Mouse (Mus musculus) limb, embryonic 13.5 days (tissue): ENCODE data around the gene Dcxr. TPM values are rescaled to one million over a fixed set of nuclear protein-coding genes. Genes with fewer than 3 reads are reported as not detected.
A peak's percentile ranks its signal among the peaks of the same experiment; 100 is the strongest.
"Not testable (repeated sequence)": the region's sequence is repeated elsewhere in the genome, so short reads cannot be mapped to it uniquely, and the experiment has no call there.

Source experiments
- ATAC-seq: fragments of 200-750 bp; cut with Nextera tagmentation; 2 replicates; pipeline ENCODE4 v1.8.0; 2017; ENCODE audit warnings: low read depth, moderate number of reproducible peaks, moderate TSS enrichment; ENCODE audit not compliant: low FRiP score
- H3K27ac ChIP-seq: fragments of 300-500 bp; sonication (generic); 2 replicates; pipeline ENCODE4 v1.5.1; 2015; ENCODE audit warnings: inconsistent platforms, mild to moderate bottlenecking, moderate library complexity
- H3K27me3 ChIP-seq: fragments of 300-500 bp; sonication (generic); 2 replicates; pipeline ENCODE4 v1.6.1; 2015; ENCODE audit warnings: mild to moderate bottlenecking, inconsistent platforms
- H3K36me3 ChIP-seq: fragments of 300-500 bp; sonication (generic); 2 replicates; pipeline ENCODE4 v1.6.1; 2015; ENCODE audit warnings: inconsistent platforms, mild to moderate bottlenecking, moderate library complexity
- H3K4me1 ChIP-seq: fragments of 300-500 bp; sonication (generic); 2 replicates; pipeline ENCODE4 v1.6.1; 2015; ENCODE audit warnings: inconsistent platforms
- H3K4me2 ChIP-seq: fragments of 300-500 bp; sonication (generic); replicated peaks from 2 replicates; pipeline ENCODE4 v1.6.1; 2015; ENCODE audit warnings: inconsistent platforms, mild to moderate bottlenecking, moderate library complexity
- H3K4me3 ChIP-seq: fragments of 300-500 bp; sonication (generic); 2 replicates; pipeline ENCODE4 v1.5.1; 2015; ENCODE audit warnings: moderate library complexity, mild to moderate bottlenecking, inconsistent platforms
- H3K9ac ChIP-seq: fragments of 300-500 bp; sonication (generic); 2 replicates; pipeline ENCODE4 v1.6.1; 2015; ENCODE audit warnings: mild to moderate bottlenecking, inconsistent platforms
- H3K9me3 ChIP-seq: fragments of 300-500 bp; sonication (generic); 2 replicates; pipeline ENCODE4 v1.6.1; 2016; ENCODE audit warnings: inconsistent platforms
- WGBS: fragments of 180-500 bp; shearing (Covaris S2); methylation state at CpG from one replicate; pipeline ENCODE4 v1.1.7; 2015; 5-methylcytosine and 5-hydroxymethylcytosine counted together
- polyA plus RNA-seq: library from polyadenylated mRNA; unstranded; fragments of >200 nt; fragmentation: Nextera tagmentation; extraction: Ambion mirVana; gene quantifications from 2 replicates; pipeline ENCODE4 v1.2.1, GENCODE M21; 2015

The Dcxr gene
- polyA plus RNA-seq, 1 experiment from 2014 or later, result 15.6 TPM

- Histone ChIP-seq H3K27me3 (no peaks in the 10 kb centered on the region), H3K27ac (no peak overlapping the region), H3K9ac (no peak overlapping the region), H3K4me1 (no peaks in the 10 kb centered on the region; the same call in 1 of the 2 replicates), H3K9me3 (no peaks in the 10 kb centered on the region), H3K36me3 (no peaks in the 10 kb centered on the region), H3K4me2 (no peak overlapping the region), H3K4me3 (no peak overlapping the region)
- WGBS, result 62% methylated on average over 8 of the region's 8 CpGs
- no peak for ATAC-seq
These were observed 22.3 kb upstream of the Dcxr start for GRCm38 (mm10) chr11:120749430-120749829.

DNA sequence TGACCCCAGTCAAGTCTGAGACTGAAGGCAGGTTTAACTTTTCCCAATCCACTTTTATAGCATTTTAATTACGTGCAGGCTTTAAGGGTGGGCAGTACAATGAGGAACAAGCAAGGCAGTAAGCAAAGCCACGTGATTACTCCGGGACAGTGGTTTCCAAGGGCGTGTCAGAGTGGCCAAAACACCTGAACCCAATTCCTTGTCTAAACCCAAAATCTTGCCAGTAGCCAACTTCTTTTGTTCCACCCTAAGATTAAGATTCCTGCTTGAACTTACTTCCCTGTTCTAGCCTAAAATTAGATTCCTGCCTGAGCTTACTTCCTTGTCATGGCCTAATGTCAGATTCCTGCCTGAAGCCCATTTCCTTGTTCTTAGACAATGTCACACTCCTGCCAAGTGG lies 20.9 kb upstream of the Dcxr start:
- no peaks in the 10 kb centered on the region; the same call in 1 of the 2 replicates for H3K4me1 ChIP-seq
- H3K4me2 ChIP-seq, result no peak overlapping the region
- H3K4me3 ChIP-seq, result no peak overlapping the region
- H3K27ac ChIP-seq, result no peak overlapping the region
- no peak for ATAC-seq
- H3K9ac ChIP-seq, result no peak overlapping the region
- no peaks in the 10 kb centered on the region for H3K27me3 ChIP-seq
- WGBS, result 30% methylated on average over 4 of the region's 4 CpGs
- no peaks in the 10 kb centered on the region for H3K36me3 ChIP-seq
- no peaks in the 10 kb centered on the region for H3K9me3 ChIP-seq

DNA sequence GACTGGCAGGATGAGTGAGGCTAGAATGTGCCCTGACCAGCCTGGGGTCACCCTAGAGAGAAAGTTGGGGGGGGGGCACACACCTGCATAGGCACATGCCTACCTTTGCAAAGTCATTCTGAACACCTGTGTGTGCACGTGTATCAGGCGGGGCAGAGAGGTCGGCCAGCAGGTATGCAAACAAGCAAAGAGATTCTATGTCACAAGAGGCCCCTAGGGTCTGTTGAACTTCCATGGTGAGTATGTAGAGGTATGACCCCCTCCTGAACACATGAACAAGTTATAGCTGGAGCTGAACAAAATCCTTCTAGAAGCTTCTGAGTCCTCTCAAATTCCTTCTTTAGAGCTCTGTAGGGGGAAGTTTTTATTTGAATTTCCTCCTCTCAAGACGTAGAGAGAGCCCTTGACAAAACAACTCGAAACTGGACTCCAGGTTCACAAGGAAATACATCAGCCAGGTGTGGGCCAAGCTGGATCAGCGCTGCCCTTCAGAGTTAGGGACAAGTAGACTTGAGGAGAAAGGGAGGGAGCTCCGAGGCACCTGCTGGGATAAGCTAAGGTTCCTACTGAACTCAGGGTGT lies 17.1 kb upstream of the Dcxr start:
- 61% methylated on average over 7 of the region's 7 CpGs for WGBS
- Histone ChIP-seq H3K4me1 (no peaks in the 10 kb centered on the region; the same call in 1 of the 2 replicates), H3K9me3 (no peaks in the 10 kb centered on the region), H3K4me2 (no peak overlapping the region), H3K27ac (no peak overlapping the region), H3K4me3 (no peak overlapping the region), H3K36me3 (no peaks in the 10 kb centered on the region), H3K27me3 (no peaks in the 10 kb centered on the region), H3K9ac (no peak overlapping the region)
- ATAC-seq, result no peak

GRCm38 (mm10) chr11:120740981-120741380 lies 13.9 kb upstream of the Dcxr start:
- H3K27me3 ChIP-seq, result no peaks in the 10 kb centered on the region
- H3K4me1 ChIP-seq, result no peaks in the 10 kb centered on the region
- H3K36me3 ChIP-seq, result no peaks in the 10 kb centered on the region
- ATAC-seq, result no peak
- 84% methylated on average over 5 of the region's 5 CpGs for WGBS
- H3K4me3 ChIP-seq, result no peak overlapping the region
- no peak overlapping the region for H3K27ac ChIP-seq
- H3K9me3 ChIP-seq, result no peaks in the 10 kb centered on the region
- no peak overlapping the region for H3K9ac ChIP-seq
- H3K4me2 ChIP-seq, result no peak overlapping the region

DNA sequence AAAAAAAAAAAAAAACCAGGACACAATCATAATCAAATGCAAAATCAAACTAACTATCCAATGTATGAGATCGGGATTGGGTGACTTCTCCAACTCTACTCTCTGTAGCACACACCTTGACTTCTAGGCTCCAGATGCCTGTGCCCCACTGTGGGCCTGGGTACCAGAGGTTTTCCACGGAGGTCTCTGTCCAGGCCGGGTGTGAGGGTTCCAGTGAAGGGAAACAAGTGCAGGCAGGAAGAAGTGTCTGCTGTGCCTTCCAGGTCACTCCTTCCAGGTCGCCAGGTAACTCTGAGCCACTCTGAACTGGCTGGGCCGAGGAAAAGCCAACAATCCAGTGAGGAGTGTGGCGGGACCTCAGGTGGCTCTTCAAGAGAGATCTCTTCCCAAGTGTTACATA lies 9.3 kb upstream of the Dcxr start:
- Histone ChIP-seq H3K4me1 (peaks cover 11% of the 10 kb centered on the region), H3K9me3 (no peaks in the 10 kb centered on the region), H3K9ac (no peak overlapping the region), H3K27ac (no peak overlapping the region), H3K4me3 (no peak overlapping the region), H3K27me3 (no peaks in the 10 kb centered on the region), H3K4me2 (no peak overlapping the region), H3K36me3 (no peaks in the 10 kb centered on the region)
- WGBS, result 72% methylated on average over 6 of the region's 6 CpGs
- ATAC-seq, result no peak

GRCm38 (mm10) chr11:120733521-120733920 lies 6.4 kb upstream of the Dcxr start:
- Histone ChIP-seq H3K36me3 (no peaks in the 10 kb centered on the region), H3K27me3 (no peaks in the 10 kb centered on the region), H3K9ac (no peak overlapping the region), H3K4me2 (no peak overlapping the region), H3K27ac (no peak overlapping the region), H3K4me3 (no peak overlapping the region), H3K9me3 (no peaks in the 10 kb centered on the region), H3K4me1 (peaks cover 18% of the 10 kb centered on the region)
- no peak for ATAC-seq
- 58% methylated on average over 6 of the region's 6 CpGs for WGBS

GRCm38 (mm10) chr11:120731858-120732680 lies 5.0 kb upstream of the Dcxr start, which contains the start of gene Cbr2:
TSS of gene Cbr2 (minus strand) at chr11:120732114.
- no peak within 1 kb of the TSS; the same call in 1 of the 2 replicates for H3K4me3 ChIP-seq
- H3K4me1 ChIP-seq, result peaks cover 18% of the 10 kb centered on the region
- 0 out of 2 replicates have a peak, but pooled peaks have one; percentile 18 for ATAC-seq
- no peak within 1 kb of the TSS for H3K9ac ChIP-seq
- 56% methylated on average over 12 of the region's 12 CpGs for WGBS
- no peaks in the 10 kb centered on the region for H3K9me3 ChIP-seq
- no peaks in the 10 kb centered on the region for H3K36me3 ChIP-seq
- H3K27ac ChIP-seq, result peak within 1 kb of the TSS; percentile 81; the same call in 1 of the 2 replicates
- no peaks in the 10 kb centered on the region for H3K27me3 ChIP-seq
- peak within 1 kb of the TSS; percentile 15; the same call in 1 of the 2 replicates for H3K4me2 ChIP-seq

DNA sequence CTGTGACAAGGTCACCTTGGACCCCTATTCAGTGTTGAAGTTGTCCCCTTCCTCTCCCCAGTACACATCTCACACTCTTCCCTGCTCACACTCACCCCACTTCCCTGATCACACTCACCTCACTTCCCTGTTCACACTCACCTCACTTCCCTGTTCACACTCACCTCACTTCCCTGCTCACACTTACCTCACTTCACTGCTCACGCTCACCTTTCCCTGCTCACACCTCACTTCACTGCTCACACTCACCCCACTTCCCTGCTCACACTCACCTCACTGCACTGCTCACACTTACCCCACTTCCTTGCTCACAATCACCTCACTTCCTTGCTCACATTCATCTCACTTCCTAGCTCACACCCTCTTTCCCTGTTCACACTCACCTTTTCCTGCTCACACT lies 4.3 kb upstream of the Dcxr start:
- H3K4me3 ChIP-seq, result no peak overlapping the region; the same call in 1 of the 2 replicates
- H3K27me3 ChIP-seq, result no peaks in the 10 kb centered on the region
- WGBS, result 93% methylated on average over 1 of the region's 1 CpGs
- ATAC-seq, result no peak
- peak overlapping the region; percentile 15; the same call in 1 of the 2 replicates for H3K4me2 ChIP-seq
- peak overlapping the region; percentile 81; the same call in 1 of the 2 replicates for H3K27ac ChIP-seq
- peaks cover 23% of the 10 kb centered on the region for H3K4me1 ChIP-seq
- H3K36me3 ChIP-seq, result no peaks in the 10 kb centered on the region
- H3K9ac ChIP-seq, result no peak overlapping the region
- H3K9me3 ChIP-seq, result no peaks in the 10 kb centered on the region

DNA sequence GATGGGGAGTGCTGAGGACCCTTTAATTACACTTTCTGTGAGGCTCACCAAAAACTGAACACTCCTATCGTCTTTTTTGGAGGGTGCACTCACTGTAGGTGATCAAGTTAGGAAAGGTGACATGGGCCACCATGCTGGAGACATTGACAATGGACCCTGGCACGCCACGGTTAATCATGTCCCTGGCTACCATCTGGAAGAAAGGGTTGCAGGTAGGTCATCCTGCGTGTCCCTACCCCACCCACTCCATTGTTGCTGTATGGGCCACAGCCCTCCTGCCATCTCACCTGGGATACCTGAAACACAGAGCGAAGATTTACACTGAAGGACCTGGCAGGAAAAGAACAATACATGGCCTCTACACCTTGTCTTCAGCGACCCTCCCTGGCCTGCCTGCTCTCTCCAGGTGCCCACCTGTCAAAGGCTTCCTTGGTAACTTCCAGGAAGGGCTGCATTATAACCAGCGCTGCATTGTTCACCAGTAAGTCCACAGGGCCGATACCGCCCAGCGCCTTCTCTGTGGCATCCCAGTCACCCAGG lies 3.3 kb upstream of the Dcxr start:
- peaks cover 3% of the 10 kb centered on the region; the same call in 1 of the 2 replicates for H3K36me3 ChIP-seq
- no peak overlapping the region for H3K4me2 ChIP-seq
- 90% methylated on average over 10 of the region's 10 CpGs for WGBS
- no peak for ATAC-seq
- no peak overlapping the region for H3K4me3 ChIP-seq
- H3K9me3 ChIP-seq, result no peaks in the 10 kb centered on the region
- H3K27me3 ChIP-seq, result peaks cover 5% of the 10 kb centered on the region; the same call in 1 of the 2 replicates
- H3K27ac ChIP-seq, result no peak overlapping the region
- no peak overlapping the region for H3K9ac ChIP-seq
- peaks cover 27% of the 10 kb centered on the region for H3K4me1 ChIP-seq

GRCm38 (mm10) chr11:120729432-120730050 lies 2.5 kb upstream of the Dcxr start:
- Histone ChIP-seq H3K4me2 (peak overlapping the region; percentile 51), H3K4me1 (peaks cover 27% of the 10 kb centered on the region), H3K4me3 (peak overlapping the region; percentile 11), H3K9ac (peak overlapping the region; percentile 13; the same call in 1 of the 2 replicates)
- H3K9me3 ChIP-seq, H3K27ac ChIP-seq, H3K27me3 ChIP-seq, H3K36me3 ChIP-seq: not testable (repeated sequence)
- 3% methylated on average over 17 of the region's 21 CpGs for WGBS
- peak; percentile 48; the same call in 1 of the 2 replicates for ATAC-seq

DNA sequence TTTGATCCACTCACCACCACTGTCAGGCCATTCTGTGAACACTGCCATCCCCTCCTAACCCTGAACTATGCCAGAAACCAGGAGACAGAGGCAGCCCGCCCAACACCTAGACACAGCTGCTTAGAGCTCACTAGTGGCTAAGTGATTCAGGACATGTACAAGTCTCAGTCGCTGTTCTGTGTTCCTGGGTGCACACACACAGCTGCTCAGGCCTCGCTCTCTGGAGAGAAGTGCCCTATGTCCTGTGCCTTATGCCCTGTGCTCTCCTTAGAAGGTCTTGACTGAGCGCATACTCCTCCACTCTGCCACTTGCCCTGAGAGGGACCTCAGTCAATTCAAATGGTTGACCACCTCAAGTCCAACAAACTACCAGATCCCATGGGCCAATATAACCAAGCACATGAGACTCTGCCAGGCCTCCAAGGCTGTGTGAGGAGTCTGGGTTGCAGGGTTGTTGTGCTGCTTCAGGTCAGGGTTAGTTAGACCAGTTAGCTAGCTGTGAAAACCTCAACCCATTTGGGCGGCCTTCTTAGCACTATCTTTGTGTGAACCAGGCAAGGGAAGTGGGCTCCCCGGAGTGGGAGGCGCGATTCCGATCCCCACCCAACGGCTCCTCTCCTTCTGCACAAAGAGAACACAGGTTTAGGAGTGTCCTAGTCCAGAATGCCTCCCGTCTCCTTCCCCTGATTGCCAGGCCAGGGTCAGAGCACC lies 1.6 kb upstream of the Dcxr start:
- H3K9ac ChIP-seq, result no peak overlapping the region; the same call in 1 of the 2 replicates
- peaks cover 5% of the 10 kb centered on the region; the same call in 1 of the 2 replicates for H3K36me3 ChIP-seq
- no peaks in the 10 kb centered on the region for H3K9me3 ChIP-seq
- H3K27ac ChIP-seq, result no peak overlapping the region
- H3K4me1 ChIP-seq, result peaks cover 27% of the 10 kb centered on the region
- peak overlapping the region; percentile 51; the same call in 1 of the 2 replicates for H3K4me2 ChIP-seq
- WGBS, result 74% methylated on average over 11 of the region's 11 CpGs
- H3K4me3 ChIP-seq, result no peak overlapping the region
- ATAC-seq, result no peak
- peaks cover 5% of the 10 kb centered on the region; the same call in 1 of the 2 replicates for H3K27me3 ChIP-seq
